Mouse (Mus musculus) MEL (cell line): ENCODE results near the gene 1700022I11Rik.
"Not testable (repeated sequence)": the region's sequence is repeated elsewhere in the genome, so short reads cannot be mapped to it uniquely, and the experiment has no call there.

Experiments used
- CTCF ChIP-seq, 3 experiments: IDR thresholded peaks in 2 of 3; conservative IDR thresholded peaks in 1 of 3; 2 replicates each; pipeline ENCODE4 v1.5.1; 2011 to 2012; ENCODE audit warnings: low read length in 3 of 3, low read depth in 2 of 3, mild to moderate bottlenecking in 2 of 3, improper control_type of control experiment in 1 of 3, inconsistent platforms in 1 of 3, mixed read lengths in 1 of 3, moderate library complexity in 1 of 3; ENCODE audit not compliant: control insufficient read depth in 1 of 3, insufficient read depth in 1 of 3, poor library complexity in 1 of 3, severe bottlenecking in 1 of 3
- GATA1 ChIP-seq: IDR thresholded peaks from 2 replicates; pipeline ENCODE4 v1.6.1; 2011; ENCODE audit warnings: low read depth, low read length, improper control_type of control experiment
- HCFC1 ChIP-seq: IDR thresholded peaks from 2 replicates; pipeline ENCODE4 v1.6.1; 2012; ENCODE audit warnings: low read depth, mild to moderate bottlenecking, inconsistent platforms, low read length, improper control_type of control experiment, moderate library complexity
- KAT2A ChIP-seq: conservative IDR thresholded peaks from 2 replicates; pipeline ENCODE4 v1.6.1; 2012; ENCODE audit warnings: low read depth, low read length, improper control_type of control experiment, inconsistent platforms
- MAX ChIP-seq: IDR thresholded peaks from 2 replicates; pipeline ENCODE4 v1.6.1; 2011; ENCODE audit warnings: low read length, improper control_type of control experiment
- MAZ ChIP-seq: IDR thresholded peaks from 2 replicates; pipeline ENCODE4 v1.6.1; 2012; ENCODE audit warnings: low read depth, mild to moderate bottlenecking, inconsistent platforms, low read length, improper control_type of control experiment
- POLR2A ChIP-seq, 2 experiments: IDR thresholded peaks; 2 replicates each; pipeline ENCODE4 v1.6.1; 2011 to 2012; ENCODE audit warnings: low read length in 2 of 2, mild to moderate bottlenecking in 2 of 2, control low read depth in 1 of 2, improper control_type of control experiment in 1 of 2, low read depth in 1 of 2, moderate library complexity in 1 of 2; ENCODE audit not compliant: control insufficient read depth in 1 of 2, insufficient read depth in 1 of 2, poor library complexity in 1 of 2
- POLR2AphosphoS2 ChIP-seq: IDR thresholded peaks from 2 replicates; pipeline ENCODE4 v1.6.1; 2011; ENCODE audit warnings: low read length, improper control_type of control experiment
- SMC3 ChIP-seq: IDR thresholded peaks from 2 replicates; pipeline ENCODE4 v1.6.1; 2011; ENCODE audit warnings: low read depth, low read length, improper control_type of control experiment
- ZNF384 ChIP-seq: IDR thresholded peaks from 2 replicates; pipeline ENCODE4 v1.6.1; 2012; ENCODE audit warnings: low read depth, mild to moderate bottlenecking, inconsistent platforms, low read length, improper control_type of control experiment

DNA sequence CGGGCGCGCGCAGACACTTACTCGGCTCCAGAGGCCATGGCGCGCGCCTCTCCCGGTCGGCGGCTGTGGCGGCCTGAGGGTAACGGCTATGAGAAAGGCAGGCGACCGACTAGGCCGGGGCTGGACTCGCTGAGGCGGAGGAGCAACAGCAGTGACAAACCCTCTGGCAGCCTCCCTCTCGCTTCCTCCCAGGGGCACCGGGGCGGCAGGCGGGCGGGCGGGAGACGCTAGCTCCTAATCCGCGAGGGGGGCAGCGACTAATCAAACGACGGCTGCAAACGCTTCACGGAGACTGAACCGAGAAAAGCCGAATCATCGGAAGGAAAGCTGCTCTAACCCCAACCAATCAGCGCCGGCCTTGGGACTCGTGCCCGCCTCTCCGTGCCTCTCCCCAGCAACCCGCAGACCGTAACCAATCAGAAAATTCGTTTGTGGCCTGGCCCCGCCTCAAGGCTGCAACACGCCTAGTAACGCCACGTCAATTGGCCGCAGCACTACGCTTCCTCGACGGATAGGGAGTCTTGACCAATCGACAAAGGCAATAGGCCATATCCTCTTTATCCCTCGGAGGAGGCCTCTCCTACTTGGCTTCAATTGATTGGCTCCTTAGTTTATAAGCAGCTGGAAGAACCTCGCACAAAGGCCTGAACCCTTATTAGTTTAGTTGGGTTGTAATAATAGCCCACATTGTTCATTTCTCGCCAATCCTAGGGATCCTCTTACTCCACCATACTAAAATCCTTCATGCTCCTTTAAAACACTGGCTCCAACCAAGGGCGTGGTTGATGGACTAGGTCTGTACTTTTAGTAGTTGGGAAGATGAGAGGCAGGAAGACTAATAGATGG, 31.0 kb downstream of the 1700022I11Rik start, which contains the start of gene Vcp:
- not testable (repeated sequence) for TF ChIP-seq CTCF (IDR thresholded peaks at IDR 0.05 in 2 of 3, conservative IDR thresholded peaks at IDR 0.05 in 1 of 3; ENCODE audit: control insufficient read depth in 1 of 3, insufficient read depth in 1 of 3, low read depth in 2 of 3, low read length in 3 of 3, poor library complexity in 1 of 3, severe bottlenecking in 1 of 3); ZNF384; MAZ; SMC3; GATA1
- peak; percentile 57 for TF ChIP-seq KAT2A
- peak; percentile 78 for TF ChIP-seq HCFC1
- peak; percentile 43 to 75; a peak in 2 of 4 replicates for TF ChIP-seq POLR2A (IDR thresholded peaks at IDR 0.05; ENCODE audit: control insufficient read depth in 1 of 2, insufficient read depth in 1 of 2, low read depth in 1 of 2, low read length in 2 of 2, poor library complexity in 1 of 2)
- TF ChIP-seq POLR2AphosphoS2: peak; percentile 68; the same call in 1 of the 2 replicates
- TF ChIP-seq MAX: peak; percentile 61; the same call in 1 of the 2 replicates
